Mouse (Mus musculus) myocyte (in vitro differentiated cells): Measurements from ENCODE around the gene Timp3.

Experiments
- MAX ChIP-seq: IDR thresholded peaks from one replicate; pipeline ENCODE4 v1.6.1; 2011; ENCODE audit warnings: low read depth, mild to moderate bottlenecking, control low read depth
- MYOD1 ChIP-seq, 3 experiments: IDR thresholded peaks; one replicate each; pipeline ENCODE4 v1.6.1; 2011; ENCODE audit warnings: control low read depth in 2 of 3, low read depth in 2 of 3, mild to moderate bottlenecking in 2 of 3, moderate library complexity in 1 of 3; ENCODE audit not compliant: insufficient read length in 2 of 3, control insufficient read depth in 1 of 3
- MYOG ChIP-seq, 3 experiments: IDR thresholded peaks; one replicate each; pipeline ENCODE4 v1.6.1; 2011; ENCODE audit warnings: control low read depth in 2 of 3, low read depth in 2 of 3, mild to moderate bottlenecking in 2 of 3; ENCODE audit not compliant: insufficient read length in 2 of 3, control insufficient read depth in 1 of 3, insufficient read depth in 1 of 3
- POLR2A ChIP-seq: IDR thresholded peaks from one replicate; pipeline ENCODE4 v1.6.1; 2011; ENCODE audit warnings: low read depth, mild to moderate bottlenecking, control low read depth, moderate library complexity; ENCODE audit not compliant: insufficient read length
- POLR2AphosphoS2 ChIP-seq: IDR thresholded peaks from one replicate; pipeline ENCODE4 v1.6.1; 2011; ENCODE audit warnings: low read depth, control low read depth; ENCODE audit not compliant: insufficient read length
- REST ChIP-seq: IDR thresholded peaks from one replicate; pipeline ENCODE4 v1.6.1; 2011; ENCODE audit warnings: mild to moderate bottlenecking, control low read depth, moderate library complexity; ENCODE audit not compliant: insufficient read depth, insufficient read length
- TCF12 ChIP-seq: IDR thresholded peaks from one replicate; pipeline ENCODE4 v1.6.1; 2011; ENCODE audit warnings: mild to moderate bottlenecking, control low read depth; ENCODE audit not compliant: poor library complexity, insufficient read depth, severe bottlenecking
- TCF3 ChIP-seq: IDR thresholded peaks from one replicate; pipeline ENCODE4 v1.6.1; 2011; ENCODE audit warnings: low read depth, control low read depth; ENCODE audit not compliant: insufficient read length
- USF1 ChIP-seq: IDR thresholded peaks from one replicate; pipeline ENCODE4 v1.6.1; 2011; ENCODE audit warnings: low read depth, mild to moderate bottlenecking, control low read depth, moderate library complexity

DNA sequence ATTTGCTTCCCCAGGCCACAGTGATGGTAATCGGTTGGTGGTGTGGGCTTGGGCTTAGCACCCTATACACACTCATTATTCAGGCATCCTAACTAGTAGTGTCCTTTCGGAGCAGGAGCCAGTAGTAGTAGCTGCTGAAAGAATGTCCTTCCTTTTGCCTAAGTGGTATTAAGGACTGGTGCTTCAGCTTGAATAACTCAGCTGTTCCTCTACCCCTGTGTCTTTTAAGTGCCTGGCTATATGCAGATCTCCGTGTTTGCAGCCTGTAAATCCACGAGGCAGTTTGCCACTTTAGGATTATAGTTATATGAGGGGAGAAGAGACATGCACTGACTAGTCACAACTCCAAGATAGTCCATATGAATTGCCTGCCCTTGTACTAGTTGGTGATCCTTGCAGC lies 38.9 kb downstream of the Timp3 start:
- TF ChIP-seq POLR2A = no peak
- no peak for TF ChIP-seq USF1
- no peak for TF ChIP-seq TCF12
- TF ChIP-seq TCF3 = no peak
- no peak for TF ChIP-seq POLR2AphosphoS2
- no peak for TF ChIP-seq MAX
- TF ChIP-seq REST = no peak
- TF ChIP-seq MYOD1 (IDR thresholded peaks at IDR 0.05; ENCODE audit: control insufficient read depth in 1 of 3, insufficient read length in 2 of 3, low read depth in 2 of 3) = no peak
- TF ChIP-seq MYOG (IDR thresholded peaks at IDR 0.05; ENCODE audit: control insufficient read depth in 1 of 3, insufficient read depth in 1 of 3, insufficient read length in 2 of 3, low read depth in 2 of 3) = peak in 1 of 3 experiments; percentile 44
